Mouse (Mus musculus) cerebellum, adult 2 months (tissue): ENCODE data around the gene Slamf9. TPM values are rescaled to one million over a fixed set of nuclear protein-coding genes. Genes with fewer than 3 reads are reported as not detected.

Experiments
- DNase-seq, 2 experiments: peaks; one replicate each; pipeline ENCODE4 v3.0.0; 2021
- H3K27ac ChIP-seq: fragments of 200-500 bp; 2 replicates; pipeline ENCODE4 v1.5.1; 2012; ENCODE audit warnings: low read length, control low read depth, inconsistent platforms; ENCODE audit not compliant: insufficient read depth
- H3K27me3 ChIP-seq: fragments of 200-500 bp; 2 replicates; pipeline ENCODE4 v1.6.1; 2012; ENCODE audit warnings: inconsistent platforms, mild to moderate bottlenecking, low read length, moderate library complexity; ENCODE audit not compliant: control insufficient read depth, insufficient read depth
- H3K4me1 ChIP-seq: fragments of 200-500 bp; 2 replicates; pipeline ENCODE4 v1.6.1; 2011; ENCODE audit warnings: low read length; ENCODE audit not compliant: control insufficient read depth, insufficient read depth
- H3K4me3 ChIP-seq: fragments of 200-500 bp; replicated peaks from 2 replicates; pipeline ENCODE3; 2011; ENCODE audit warnings: mild to moderate bottlenecking, low read depth, low read length, control low read depth; ENCODE audit not compliant: insufficient read depth
- CTCF ChIP-seq: fragments of 200-500 bp; IDR thresholded peaks from 2 replicates; pipeline ENCODE4 v1.5.1; 2011; ENCODE audit warnings: low read depth, mild to moderate bottlenecking, control low read depth, low read length, moderate library complexity, borderline replicate concordance; ENCODE audit not compliant: insufficient read depth
- POLR2A ChIP-seq: fragments of 200-500 bp; IDR thresholded peaks from 2 replicates; pipeline ENCODE4 v1.6.1; 2011; ENCODE audit warnings: low read length, control low read depth, borderline replicate concordance; ENCODE audit not compliant: insufficient read depth
- WGBS: fragments of 180-500 bp; shearing (Covaris S2); methylation state at CpG from one replicate; pipeline ENCODE4 v1.1.7; 2018; 5-methylcytosine and 5-hydroxymethylcytosine counted together
- polyA plus RNA-seq: library from polyadenylated mRNA; depleted of rRNA; stranded (reverse); fragments of >200 nt; gene quantifications from 2 replicates; pipeline ENCODE4 v1.2.3, GENCODE M21; 2012

The Slamf9 gene
- polyA plus RNA-seq, 1 experiment: 0.87 TPM

GRCm38 (mm10) chr1:172512962-172513361, 37.8 kb downstream of the Slamf9 start:
- WGBS: 43% methylated on average over 13 of the region's 13 CpGs
- no peak overlapping the region for H3K27ac ChIP-seq
- TF ChIP-seq CTCF: no peak
- TF ChIP-seq POLR2A: no peak
- H3K4me1 ChIP-seq: peaks cover 4% of the 10 kb centered on the region; the same call in 1 of the 2 replicates
- H3K27me3 ChIP-seq: no peaks in the 10 kb centered on the region
- DNase-seq: no peak
- H3K4me3 ChIP-seq: no peak overlapping the region

- Histone ChIP-seq H3K27ac (no peak overlapping the region), H3K4me3 (no peak overlapping the region), H3K4me1 (peaks cover 4% of the 10 kb centered on the region; the same call in 1 of the 2 replicates), H3K27me3 (no peaks in the 10 kb centered on the region)
- TF ChIP-seq CTCF (no peak), POLR2A (no peak)
- 44% methylated on average over 17 of the region's 17 CpGs for WGBS
- DNase-seq: no peak
Measured at GRCm38 (mm10) chr1:172513525-172514212, 38.5 kb downstream of the Slamf9 start.

GRCm38 (mm10) chr1:172514213-172514529, 39.0 kb downstream of the Slamf9 start:
- no peak for TF ChIP-seq POLR2A
- Histone ChIP-seq H3K27ac (no peak overlapping the region), H3K4me1 (peaks cover 4% of the 10 kb centered on the region; the same call in 1 of the 2 replicates), H3K4me3 (no peak overlapping the region), H3K27me3 (no peaks in the 10 kb centered on the region)
- WGBS: 56% methylated on average over 4 of the region's 4 CpGs
- no peak for DNase-seq

GRCm38 (mm10) chr1:172514551-172515268, 39.6 kb downstream of the Slamf9 start:
- H3K4me3 ChIP-seq: no peak overlapping the region
- DNase-seq: no peak
- 79% methylated on average over 7 of the region's 7 CpGs for WGBS
- H3K27me3 ChIP-seq: no peaks in the 10 kb centered on the region
- H3K4me1 ChIP-seq: peaks cover 4% of the 10 kb centered on the region; the same call in 1 of the 2 replicates
- no peak for TF ChIP-seq POLR2A
- TF ChIP-seq CTCF: no peak
- H3K27ac ChIP-seq: no peak overlapping the region

GRCm38 (mm10) chr1:172515396-172515795, 40.2 kb downstream of the Slamf9 start:
- TF ChIP-seq POLR2A (no peak), CTCF (no peak)
- 55% methylated on average over 1 of the region's 1 CpGs for whole genome bisulfite sequencing
- Histone ChIP-seq H3K4me1 (peaks cover 4% of the 10 kb centered on the region; the same call in 1 of the 2 replicates), H3K27ac (no peak overlapping the region), H3K27me3 (no peaks in the 10 kb centered on the region; the same call in 1 of the 2 replicates), H3K4me3 (no peak overlapping the region)
- DNase-seq: no peak

- Histone ChIP-seq H3K27me3 (peaks cover 2% of the 10 kb centered on the region; the same call in 1 of the 2 replicates), H3K27ac (no peak overlapping the region), H3K4me1 (peaks cover 4% of the 10 kb centered on the region; the same call in 1 of the 2 replicates), H3K4me3 (no peak overlapping the region)
- TF ChIP-seq POLR2A: no peak
- TF ChIP-seq CTCF: 0 out of 2 replicates have a peak, but pooled peaks have one; percentile 13
- no peak for DNase-seq
- 79% methylated on average over 4 of the region's 4 CpGs for WGBS
Measured at GRCm38 (mm10) chr1:172518013-172518412, 42.9 kb downstream of the Slamf9 start.

- 78% methylated on average over 6 of the region's 6 CpGs for WGBS
- no peak for DNase-seq
- no peaks in the 10 kb centered on the region; the same call in 1 of the 2 replicates for H3K4me1 ChIP-seq
- no peak overlapping the region for H3K27ac ChIP-seq
- TF ChIP-seq POLR2A: no peak
- TF ChIP-seq CTCF: no peak
- peaks cover 2% of the 10 kb centered on the region; the same call in 1 of the 2 replicates for H3K27me3 ChIP-seq
- H3K4me3 ChIP-seq: no peak overlapping the region
Measured at GRCm38 (mm10) chr1:172519644-172520043, 44.5 kb downstream of the Slamf9 start.
